Mouse (Mus musculus): ENCODE measurements around the gene Rfx8. TPM values are rescaled to one million over a fixed set of nuclear protein-coding genes. Genes with fewer than 3 reads are reported as not detected.

Gene Rfx8
- polyA plus RNA-seq, 1 experiment: 0.02 TPM

- Histone ChIP-seq H3K79me3 (ENCODE audit: low read depth) (no peaks in the 10 kb centered on the region), H3K27me3 (ENCODE audit: control insufficient read depth, insufficient read depth, insufficient read length) (peaks cover 30% of the 10 kb centered on the region), H3K36me3 (ENCODE audit: control insufficient read depth, insufficient read depth) (no peaks in the 10 kb centered on the region), H3ac (ENCODE audit: control insufficient read depth, insufficient read length, low read depth) (peak overlapping the region; percentile 46), H3K4me3 (ENCODE audit: insufficient read depth, poor library complexity, severe bottlenecking) (no peak overlapping the region), H3K79me2 (ENCODE audit: control insufficient read depth, insufficient read depth) (no peaks in the 10 kb centered on the region)
- TF ChIP-seq CTCF (IDR thresholded peaks at IDR 0.05; ENCODE audit: control insufficient read depth, insufficient read depth, insufficient read length): peak; percentile 85
- TF ChIP-seq CEBPB (IDR thresholded peaks at IDR 0.05; ENCODE audit: low read depth): no peak
- no peak for TF ChIP-seq FOSL1 (IDR thresholded peaks at IDR 0.05; ENCODE audit: insufficient read depth, low read length, poor library complexity, severe bottlenecking)
These were observed 70.2 kb downstream of the Rfx8 start for GRCm38 (mm10) chr1:39650435-39651240.

GRCm38 (mm10) chr1:39649691-39650434 is 70.9 kb downstream of the Rfx8 start:
- H3K27me3 ChIP-seq (ENCODE audit: control insufficient read depth, insufficient read depth, insufficient read length): peaks cover 34% of the 10 kb centered on the region
- H3K79me3 ChIP-seq (ENCODE audit: low read depth): no peaks in the 10 kb centered on the region
- TF ChIP-seq USF1 (IDR thresholded peaks at IDR 0.05; ENCODE audit: low read depth) (no peak), MAX (IDR thresholded peaks at IDR 0.05) (no peak), CTCF (IDR thresholded peaks at IDR 0.05; ENCODE audit: control insufficient read depth, insufficient read depth, insufficient read length) (no peak), MYOD1 (IDR thresholded peaks at IDR 0.05; ENCODE audit: control insufficient read depth, insufficient read length, low read depth) (no peak), MYOG (IDR thresholded peaks at IDR 0.05; ENCODE audit: control insufficient read depth, extremely low read depth, insufficient read length) (no peak), CEBPB (IDR thresholded peaks at IDR 0.05; ENCODE audit: low read depth) (no peak), FOSL1 (IDR thresholded peaks at IDR 0.05; ENCODE audit: insufficient read depth, low read length, poor library complexity, severe bottlenecking) (no peak)
- no peaks in the 10 kb centered on the region for H3K79me2 ChIP-seq (ENCODE audit: control insufficient read depth, insufficient read depth)
- no peak overlapping the region for H3ac ChIP-seq (ENCODE audit: control insufficient read depth, insufficient read length, low read depth)
- H3K4me3 ChIP-seq (ENCODE audit: insufficient read depth, poor library complexity, severe bottlenecking): no peak overlapping the region
- H3K36me3 ChIP-seq (ENCODE audit: control insufficient read depth, insufficient read depth): no peaks in the 10 kb centered on the region

- no peaks in the 10 kb centered on the region for H3K79me2 ChIP-seq (ENCODE audit: control insufficient read depth, insufficient read depth)
- no peaks in the 10 kb centered on the region for H3K79me3 ChIP-seq (ENCODE audit: low read depth)
- TF ChIP-seq USF1 (IDR thresholded peaks at IDR 0.05; ENCODE audit: low read depth) (no peak), MYOD1 (IDR thresholded peaks at IDR 0.05; ENCODE audit: control insufficient read depth, insufficient read length, low read depth) (no peak), FOSL1 (IDR thresholded peaks at IDR 0.05; ENCODE audit: insufficient read depth, low read length, poor library complexity, severe bottlenecking) (no peak), CTCF (IDR thresholded peaks at IDR 0.05; ENCODE audit: control insufficient read depth, insufficient read depth, insufficient read length) (no peak), MYOG (IDR thresholded peaks at IDR 0.05; ENCODE audit: control insufficient read depth, extremely low read depth, insufficient read length) (no peak), CEBPB (IDR thresholded peaks at IDR 0.05; ENCODE audit: low read depth) (no peak)
- H3K36me3 ChIP-seq (ENCODE audit: control insufficient read depth, insufficient read depth): no peaks in the 10 kb centered on the region
- H3ac ChIP-seq (ENCODE audit: control insufficient read depth, insufficient read length, low read depth): no peak overlapping the region
- no peak overlapping the region for H3K4me3 ChIP-seq (ENCODE audit: insufficient read depth, poor library complexity, severe bottlenecking)
- peaks cover 34% of the 10 kb centered on the region for H3K27me3 ChIP-seq (ENCODE audit: control insufficient read depth, insufficient read depth, insufficient read length)
These were observed 72.2 kb downstream of the Rfx8 start for GRCm38 (mm10) chr1:39648584-39648983.

GRCm38 (mm10) chr1:39645905-39646759 is 74.7 kb downstream of the Rfx8 start:
- no peak overlapping the region for H3K4me3 ChIP-seq (ENCODE audit: insufficient read depth, poor library complexity, severe bottlenecking)
- H3ac ChIP-seq (ENCODE audit: control insufficient read depth, insufficient read length, low read depth): no peak overlapping the region
- H3K79me2 ChIP-seq (ENCODE audit: control insufficient read depth, insufficient read depth): no peaks in the 10 kb centered on the region
- peaks cover 25% of the 10 kb centered on the region for H3K27me3 ChIP-seq (ENCODE audit: control insufficient read depth, insufficient read depth, insufficient read length)
- no peak for TF ChIP-seq USF1 (IDR thresholded peaks at IDR 0.05; ENCODE audit: low read depth)
- TF ChIP-seq CTCF (IDR thresholded peaks at IDR 0.05; ENCODE audit: control insufficient read depth, insufficient read depth, insufficient read length): no peak
- TF ChIP-seq FOSL1 (IDR thresholded peaks at IDR 0.05; ENCODE audit: insufficient read depth, low read length, poor library complexity, severe bottlenecking): no peak
- TF ChIP-seq CEBPB (IDR thresholded peaks at IDR 0.05; ENCODE audit: low read depth): no peak
- TF ChIP-seq MYOD1 (IDR thresholded peaks at IDR 0.05; ENCODE audit: control insufficient read depth, insufficient read length, low read depth): no peak
- TF ChIP-seq MAX (IDR thresholded peaks at IDR 0.05): no peak
- TF ChIP-seq MYOG (IDR thresholded peaks at IDR 0.05; ENCODE audit: control insufficient read depth, extremely low read depth, insufficient read length): no peak
- H3K79me3 ChIP-seq (ENCODE audit: low read depth): no peaks in the 10 kb centered on the region
- H3K36me3 ChIP-seq (ENCODE audit: control insufficient read depth, insufficient read depth): no peaks in the 10 kb centered on the region

- Histone ChIP-seq H3K36me3 (ENCODE audit: control insufficient read depth, insufficient read depth) (no peaks in the 10 kb centered on the region), H3K27me3 (ENCODE audit: control insufficient read depth, insufficient read depth, insufficient read length) (peaks cover 10% of the 10 kb centered on the region), H3K79me2 (ENCODE audit: control insufficient read depth, insufficient read depth) (no peaks in the 10 kb centered on the region), H3K79me3 (ENCODE audit: low read depth) (no peaks in the 10 kb centered on the region), H3K4me3 (ENCODE audit: insufficient read depth, poor library complexity, severe bottlenecking) (no peak overlapping the region), H3ac (ENCODE audit: control insufficient read depth, insufficient read length, low read depth) (no peak overlapping the region)
- TF ChIP-seq MYOD1 (IDR thresholded peaks at IDR 0.05; ENCODE audit: control insufficient read depth, insufficient read length, low read depth) (no peak), MAX (IDR thresholded peaks at IDR 0.05) (no peak), FOSL1 (IDR thresholded peaks at IDR 0.05; ENCODE audit: insufficient read depth, low read length, poor library complexity, severe bottlenecking) (no peak), MYOG (IDR thresholded peaks at IDR 0.05; ENCODE audit: control insufficient read depth, extremely low read depth, insufficient read length) (no peak), CTCF (IDR thresholded peaks at IDR 0.05; ENCODE audit: control insufficient read depth, insufficient read depth, insufficient read length) (no peak), USF1 (IDR thresholded peaks at IDR 0.05; ENCODE audit: low read depth) (no peak), CEBPB (IDR thresholded peaks at IDR 0.05; ENCODE audit: low read depth) (no peak)
These were observed 76.5 kb downstream of the Rfx8 start for GRCm38 (mm10) chr1:39644333-39644732.
